Mouse (Mus musculus) skeletal muscle tissue, adult 2 months (tissue): ENCODE measurements around the gene Pfkp.

ENCODE experiments used
- DNase-seq: peaks from one replicate; pipeline ENCODE4 v3.0.0-alpha.2; 2012; ENCODE audit warnings: low read depth, low spot score

Gene Pfkp

DNA sequence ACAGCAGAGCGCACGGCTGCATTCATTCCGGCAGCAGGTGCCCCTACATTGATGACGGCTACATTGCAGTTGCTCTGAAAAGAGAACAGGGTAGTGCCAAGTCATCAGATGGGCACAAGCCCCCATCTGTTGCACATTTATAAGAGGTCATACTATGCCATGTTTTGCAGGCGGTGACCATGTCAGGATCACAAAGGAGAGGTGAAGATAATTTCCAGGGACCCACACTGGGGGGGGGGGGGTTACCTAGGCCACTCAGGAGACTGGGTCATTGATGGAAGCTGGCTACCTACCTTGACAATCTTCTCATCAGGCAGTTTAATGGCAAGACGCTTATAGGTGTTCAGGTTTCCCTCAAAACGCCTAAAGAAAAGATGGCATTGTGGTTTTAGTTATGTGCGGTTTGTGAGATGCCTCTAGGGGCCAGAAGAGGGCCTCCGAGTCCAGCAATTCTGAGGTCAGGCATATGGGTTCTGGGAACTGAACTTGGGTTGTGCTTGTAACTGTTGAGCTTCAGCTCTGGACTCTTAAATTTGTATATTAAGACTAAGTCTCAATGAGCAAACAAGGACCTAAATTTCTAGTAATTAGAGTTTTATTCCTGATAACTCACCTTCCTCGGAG is 45.7 kb downstream of the Pfkp start:
- no peak for DNase-seq

DNA sequence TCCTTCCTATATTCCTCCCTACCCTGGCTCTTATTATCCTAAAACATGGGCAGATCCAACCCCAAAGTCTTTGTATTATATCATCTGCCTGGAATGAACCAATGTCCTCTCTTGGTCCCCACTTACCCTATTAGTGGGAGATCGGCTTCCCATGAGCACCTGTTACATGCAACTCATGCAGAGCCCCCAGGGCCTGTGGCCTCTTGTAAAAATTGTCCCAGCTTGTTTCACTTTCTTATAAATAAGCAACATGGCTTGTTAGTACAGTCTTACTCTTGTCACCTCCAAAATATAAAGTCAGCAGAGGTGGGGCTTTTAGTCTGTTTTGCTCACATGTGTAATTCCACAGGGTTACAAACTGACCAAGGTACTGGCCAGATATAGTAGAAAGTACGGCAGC is 46.9 kb downstream of the Pfkp start:
- DNase-seq = no peak

DNA sequence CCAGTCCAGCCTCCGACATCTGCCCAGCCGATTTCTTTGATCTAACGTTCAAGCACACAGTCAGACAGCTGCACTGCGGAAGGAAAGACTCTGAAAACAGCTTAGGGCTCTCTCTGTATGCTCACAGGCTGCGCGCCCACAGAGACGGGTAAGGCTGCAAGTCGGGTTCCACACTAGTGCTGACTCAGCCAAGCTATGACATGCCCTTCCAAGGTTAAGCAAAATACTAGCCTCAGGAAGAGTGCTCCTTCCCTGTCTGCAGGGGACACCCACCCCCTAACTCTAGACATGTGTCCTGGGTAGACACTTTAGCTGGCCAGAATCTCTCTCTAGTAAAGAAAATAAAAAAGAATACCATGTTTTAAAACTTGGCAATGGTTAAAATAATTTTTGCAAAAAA is 48.0 kb downstream of the Pfkp start:
- DNase-seq = no peak

DNA sequence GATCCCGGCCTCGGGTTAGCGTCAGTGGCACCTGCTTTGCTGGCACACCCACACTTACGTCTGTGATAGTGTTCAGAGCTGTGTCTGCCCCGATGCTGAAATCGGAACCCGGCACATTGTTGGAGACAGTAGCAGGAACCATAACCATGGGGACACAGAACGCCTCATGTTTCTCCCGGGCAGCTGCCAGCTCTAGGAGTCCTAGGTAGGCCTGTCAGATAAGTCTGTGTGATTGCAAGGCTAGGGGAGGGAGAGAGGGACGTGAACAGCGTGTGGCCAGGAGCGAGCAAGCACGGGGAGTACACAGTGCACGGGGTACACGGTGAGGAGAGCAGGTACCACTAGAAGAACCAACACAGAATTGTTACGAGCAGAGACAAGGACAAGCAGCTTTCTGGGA is 50.8 kb downstream of the Pfkp start:
- no peak for DNase-seq

DNA sequence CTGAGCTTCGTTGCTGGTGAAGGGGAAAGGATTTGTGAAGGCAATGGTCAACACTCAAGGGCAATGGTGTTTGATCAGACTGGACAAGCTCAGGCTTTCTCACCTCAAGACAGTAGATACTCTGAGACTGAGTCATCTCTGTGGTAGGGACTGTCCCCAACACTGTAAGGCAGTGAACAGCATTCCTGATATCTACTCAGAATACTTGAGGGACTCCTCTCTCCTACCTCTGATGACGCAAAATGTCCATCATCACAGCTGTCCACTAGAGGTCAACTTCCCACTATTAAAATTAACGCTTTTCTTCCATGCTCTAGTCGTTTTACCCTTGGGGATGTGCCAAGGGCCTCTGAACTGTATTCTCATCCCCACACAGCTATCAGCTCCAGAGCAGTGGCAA is 53.2 kb downstream of the Pfkp start:
- no peak for DNase-seq

DNA sequence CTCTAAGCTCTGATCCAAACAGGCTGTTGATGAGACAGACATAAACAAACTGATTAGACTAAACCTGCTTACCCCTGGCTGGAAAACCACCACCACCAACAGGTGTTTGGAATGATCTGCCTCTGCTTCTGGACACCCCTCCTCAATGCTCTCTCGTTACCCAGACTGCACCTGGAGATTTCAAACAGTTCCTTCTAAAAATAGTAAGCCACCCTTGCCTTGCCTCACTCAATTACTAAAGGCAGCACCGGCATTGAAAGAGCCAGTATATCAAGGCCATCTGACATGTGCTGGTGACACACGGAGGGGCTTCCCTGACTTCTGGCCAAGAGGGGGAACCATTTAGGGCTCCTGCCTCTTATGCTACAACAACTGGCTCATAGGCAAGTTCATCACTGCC is 57.7 kb downstream of the Pfkp start:
- no peak for DNase-seq

DNA sequence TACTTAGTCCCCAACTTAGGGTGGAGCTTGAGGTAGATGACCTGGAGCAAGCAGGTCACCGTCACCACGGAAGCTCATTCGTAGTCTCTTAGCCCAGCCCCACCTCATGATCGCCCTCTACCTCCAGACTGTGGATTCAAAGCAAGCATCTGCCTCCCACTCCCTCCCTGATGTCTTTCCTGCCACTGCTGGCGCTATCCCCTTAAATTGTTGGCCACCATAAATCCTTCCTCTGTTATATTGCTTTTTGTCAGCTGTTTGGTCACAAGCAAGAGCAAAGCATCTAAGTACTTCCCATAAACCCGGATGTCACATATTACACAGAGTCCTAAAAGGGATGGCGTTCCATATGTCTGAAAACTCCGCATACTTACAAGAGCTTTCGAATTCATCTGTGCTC is 62.6 kb downstream of the Pfkp start:
- no peak for DNase-seq

DNA sequence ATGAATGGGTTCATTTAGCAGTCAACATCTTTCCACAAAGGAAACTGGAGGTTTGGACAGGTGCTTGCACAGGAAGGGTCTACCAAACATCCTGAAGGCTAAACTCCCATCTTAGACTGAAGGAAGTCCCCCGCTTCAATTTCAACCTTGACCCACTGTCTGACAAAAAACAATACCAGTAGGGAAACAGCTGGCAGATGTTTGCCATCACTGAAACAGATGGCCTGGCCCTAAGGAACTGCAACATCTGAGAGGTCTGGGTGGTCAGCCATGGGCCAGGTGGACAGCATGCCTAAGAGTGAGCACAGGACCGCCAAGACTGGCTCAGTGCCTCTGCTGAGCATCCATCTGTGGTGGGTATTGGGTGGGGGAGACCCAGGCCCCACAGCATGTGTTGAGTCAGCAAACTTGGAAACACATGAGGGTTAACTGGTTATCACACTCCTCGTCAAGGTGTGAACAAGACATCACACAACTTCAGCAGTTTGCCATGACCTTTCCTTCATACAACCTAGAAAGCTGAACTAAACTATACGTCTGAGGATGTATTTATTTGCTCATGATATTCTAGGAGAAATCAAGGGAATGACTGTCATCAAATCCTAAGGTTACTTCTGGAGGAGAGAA is 65.0 kb downstream of the Pfkp start:
- no peak for DNase-seq

DNA sequence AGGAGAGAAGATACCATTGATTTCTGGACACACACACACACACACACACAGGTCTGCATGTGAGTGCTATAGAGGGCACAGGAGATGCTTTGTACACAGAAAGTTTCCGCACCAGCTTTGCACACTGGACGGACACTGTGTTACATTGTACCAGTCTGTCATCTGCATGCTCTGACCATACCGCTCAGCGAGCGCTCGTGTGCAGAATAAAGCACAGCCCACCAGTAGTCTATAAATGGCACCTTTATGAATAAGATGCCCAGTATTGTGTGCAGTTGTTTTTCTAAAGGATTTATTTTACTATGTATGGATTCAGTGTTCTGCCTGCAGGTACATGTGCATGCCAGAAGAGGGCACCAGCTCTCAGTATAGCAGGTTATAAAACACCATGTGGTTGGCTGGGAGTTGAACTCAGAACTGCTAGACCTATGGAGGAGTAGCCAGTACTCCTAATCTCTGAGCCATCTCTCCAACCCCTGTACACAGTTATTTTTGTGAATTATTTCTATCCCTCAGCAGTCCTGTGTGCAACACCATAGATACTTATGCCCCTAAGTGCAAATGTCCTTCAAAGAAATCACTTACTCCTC is 72.6 kb downstream of the Pfkp start:
- DNase-seq = no peak

DNA sequence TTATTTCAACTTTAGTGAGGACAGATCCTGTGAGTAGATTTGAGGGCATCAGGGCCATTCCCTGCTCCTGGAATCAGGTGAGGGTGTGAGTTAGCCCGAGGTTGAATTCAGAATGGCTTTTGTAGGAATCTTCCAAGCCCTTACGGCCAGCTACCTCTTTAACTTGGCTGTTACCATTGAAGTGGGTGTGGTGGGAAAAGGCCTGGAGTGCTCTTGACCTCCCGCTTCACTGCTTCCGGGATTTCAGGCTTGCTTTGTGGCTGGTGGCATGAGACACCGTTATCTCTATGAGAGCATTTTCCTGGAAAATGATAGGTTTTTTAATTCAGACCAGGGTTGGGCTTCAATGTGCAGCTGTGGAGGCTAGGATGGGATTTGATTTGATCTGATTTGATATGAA is 83.0 kb downstream of the Pfkp start:
- no peak for DNase-seq

DNA sequence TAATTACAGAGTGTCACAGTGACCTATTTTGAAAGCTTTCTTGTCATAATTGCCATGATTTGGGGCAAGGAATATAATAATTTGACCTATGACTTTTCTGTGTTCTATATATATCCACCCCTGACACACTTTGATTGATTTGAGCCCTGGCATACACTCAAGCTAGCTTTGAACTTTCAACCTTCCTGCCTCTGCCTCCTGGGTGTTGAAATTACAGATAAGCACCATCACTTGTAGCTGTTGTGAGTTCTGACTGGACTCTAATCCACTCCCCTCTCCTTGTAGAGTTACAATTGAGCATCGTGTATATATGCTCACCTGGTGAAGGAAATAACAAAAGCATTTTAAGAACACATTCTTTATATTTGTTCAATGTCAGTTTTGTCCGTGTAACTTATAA is 86.2 kb downstream of the Pfkp start:
- DNase-seq = no peak

DNA sequence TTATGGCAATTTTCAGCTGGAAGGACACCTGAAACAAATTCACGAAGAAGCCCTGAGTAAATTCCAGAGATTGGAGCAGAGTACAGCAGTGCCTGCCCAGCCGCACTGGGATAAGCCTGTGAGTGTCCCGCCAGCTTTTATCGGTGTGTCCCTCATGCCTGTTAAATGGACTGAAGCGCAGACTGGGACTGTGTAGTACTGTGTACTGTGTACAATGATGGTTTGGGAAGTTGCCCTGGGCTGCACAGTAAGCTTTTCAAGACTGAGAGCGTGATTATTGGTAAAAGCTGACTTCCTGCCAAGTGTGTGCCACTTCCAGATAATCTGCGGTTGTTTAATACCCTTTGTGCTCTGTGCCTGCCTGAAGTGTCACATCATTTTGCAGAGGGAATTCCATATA is 90.8 kb downstream of the Pfkp start:
- no peak for DNase-seq

DNA sequence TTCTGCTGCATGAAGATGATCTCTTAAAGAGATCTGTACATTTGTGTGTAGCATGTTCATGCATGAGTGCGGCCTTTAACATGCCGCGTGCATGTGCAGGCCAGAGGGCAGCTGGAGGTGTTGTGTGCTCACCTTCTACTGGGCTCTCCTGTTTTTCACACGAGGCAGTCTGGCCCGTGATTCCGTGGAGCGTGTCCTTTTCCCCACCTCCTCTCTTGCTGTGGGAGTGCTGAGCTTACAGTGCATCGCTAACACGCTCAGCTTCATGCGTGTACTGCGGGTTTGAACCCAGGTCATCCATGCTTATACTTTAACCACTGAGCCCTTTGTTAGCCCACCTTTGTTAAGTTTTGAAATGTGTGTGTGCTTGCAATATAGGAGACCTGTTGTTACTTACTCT is 92.9 kb downstream of the Pfkp start:
- DNase-seq = no peak

DNA sequence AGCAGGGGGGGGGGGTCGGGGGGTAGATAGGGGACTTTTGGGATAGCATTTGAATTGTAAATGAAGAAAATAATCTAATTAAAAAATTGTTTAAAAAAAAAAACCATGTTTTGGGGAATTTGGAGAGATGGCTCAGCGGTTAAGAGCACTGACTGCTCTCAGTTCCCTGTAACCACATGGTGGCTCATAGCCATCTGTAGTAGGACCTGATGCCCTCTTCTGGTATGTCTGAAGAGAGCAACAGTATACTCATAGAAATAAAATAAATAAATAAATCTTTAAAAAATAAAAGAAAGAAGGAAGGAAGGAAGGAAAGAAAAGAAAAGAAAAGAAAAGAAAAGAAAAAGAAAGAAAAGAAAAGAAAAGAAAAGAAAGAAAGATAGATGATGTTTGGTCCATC is 94.9 kb downstream of the Pfkp start:
- DNase-seq = no peak

DNA sequence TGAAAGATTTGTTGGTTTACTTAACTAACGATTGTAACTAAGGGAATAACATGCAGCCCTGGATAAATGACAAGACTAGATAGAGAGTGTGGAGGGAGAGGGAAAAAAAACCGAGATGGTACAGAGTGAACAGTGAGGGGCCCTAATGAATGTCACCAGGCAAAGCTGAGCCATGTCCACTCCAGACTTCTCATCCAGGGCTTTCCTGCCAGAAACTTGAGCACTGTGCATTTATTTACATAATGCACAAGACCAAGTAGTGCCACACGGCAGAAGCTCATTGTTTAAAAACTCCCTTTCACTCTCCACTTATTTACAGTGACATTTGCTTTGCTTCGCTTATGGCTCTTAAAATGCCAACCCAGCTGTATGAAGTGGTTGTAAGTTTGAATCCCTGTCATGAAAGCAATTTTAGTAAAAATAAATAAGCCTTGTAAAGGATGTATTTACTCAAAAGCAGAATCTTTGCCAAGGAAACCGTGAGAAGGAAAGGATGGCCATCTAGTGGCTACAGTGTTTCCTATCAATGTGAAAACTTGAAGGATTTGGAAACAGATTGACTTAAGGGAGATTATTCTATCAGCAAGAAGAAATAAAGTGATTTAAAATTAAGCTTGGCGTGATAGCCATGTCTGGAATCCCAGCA is 113.2 kb downstream of the Pfkp start:
- no peak for DNase-seq

DNA sequence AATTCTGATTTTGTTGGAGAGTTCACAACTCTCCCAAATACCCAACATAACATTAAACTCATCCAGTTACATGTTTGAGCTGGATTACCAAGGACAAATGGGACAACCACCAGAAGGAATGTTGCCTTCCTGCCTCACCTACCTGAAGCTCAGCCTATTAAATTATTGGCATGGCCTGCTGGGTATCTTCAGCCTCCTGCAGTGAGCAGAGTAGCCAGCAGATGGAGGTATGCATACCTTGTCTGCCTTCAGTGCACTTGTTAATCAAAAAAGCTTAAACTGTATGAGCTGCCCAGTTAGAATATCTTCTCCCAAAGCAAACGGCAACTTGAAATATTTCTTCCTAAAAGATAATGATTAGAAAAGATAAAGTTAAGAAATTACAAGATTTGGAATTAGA is 115.9 kb downstream of the Pfkp start:
- DNase-seq = no peak
